Mouse (Mus musculus) CH12.LX (cell line): ENCODE data around the gene Golga7b. TPM values are rescaled to one million over a fixed set of nuclear protein-coding genes. Genes with fewer than 3 reads are reported as not detected.

Source experiments
- DNase-seq: peaks from one replicate; pipeline ENCODE4 v3.0.0-alpha.2; 2013; ENCODE audit errors: extremely low read depth
- H3K27ac ChIP-seq: 2 replicates; pipeline ENCODE4 v1.5.1; 2012; ENCODE audit warnings: low read depth, mild to moderate bottlenecking, control low read depth, moderate library complexity; ENCODE audit not compliant: insufficient read depth
- H3K27me3 ChIP-seq: replicated peaks from 2 replicates; pipeline ENCODE3; 2012; ENCODE audit warnings: inconsistent platforms
- H3K36me3 ChIP-seq, 2 experiments: replicated peaks in 1 of 2; 2 replicates each; pipeline versions ENCODE3 to v1.6.1; 2012; ENCODE audit warnings: inconsistent platforms in 1 of 2, low read length in 1 of 2, mild to moderate bottlenecking in 1 of 2, mixed read lengths in 1 of 2, moderate library complexity in 1 of 2; ENCODE audit not compliant: control insufficient read depth in 1 of 2, insufficient read depth in 1 of 2
- H3K4me1 ChIP-seq, 2 experiments: 2 replicates each; pipeline ENCODE4 v1.6.1; 2012; ENCODE audit warnings: inconsistent platforms in 1 of 2, moderate library complexity in 1 of 2; ENCODE audit not compliant: insufficient read depth in 2 of 2, control insufficient read depth in 1 of 2
- H3K4me2 ChIP-seq: 2 replicates; pipeline ENCODE4 v1.6.1; 2012; ENCODE audit warnings: low read depth, mild to moderate bottlenecking, control low read depth; ENCODE audit not compliant: poor library complexity, insufficient read depth, severe bottlenecking
- H3K4me3 ChIP-seq, 3 experiments: fragments of 150-350 bp in 1 of 3; sonication (generic) in 1 of 3; replicated peaks in 1 of 3; 2 replicates each; pipeline versions ENCODE3 to v1.5.1; 2011 to 2012; ENCODE audit warnings: low read depth in 2 of 3, low read length in 2 of 3, mild to moderate bottlenecking in 2 of 3, moderate library complexity in 2 of 3, control low read depth in 1 of 3, improper control_type of control experiment in 1 of 3, inconsistent platforms in 1 of 3, mixed read lengths in 1 of 3; ENCODE audit not compliant: poor library complexity in 1 of 3
- H3K79me2 ChIP-seq: replicated peaks from 2 replicates; pipeline ENCODE4 v1.6.1; 2012; ENCODE audit warnings: mild to moderate bottlenecking, moderate library complexity; ENCODE audit not compliant: control insufficient read depth, poor library complexity, insufficient read depth, severe bottlenecking; ENCODE audit errors: extremely low read depth
- H3K9ac ChIP-seq: 2 replicates; pipeline ENCODE4 v1.6.1; 2012; ENCODE audit warnings: low read depth, mild to moderate bottlenecking, control low read depth, moderate library complexity; ENCODE audit not compliant: insufficient read depth
- H3K9me3 ChIP-seq: replicated peaks from 2 replicates; pipeline ENCODE3; 2012; ENCODE audit warnings: low read length, inconsistent platforms, mixed read lengths
- CHD1 ChIP-seq: IDR thresholded peaks from 2 replicates; pipeline ENCODE4 v1.6.1; 2012; ENCODE audit warnings: low read depth, low read length, improper control_type of control experiment, inconsistent platforms
- CHD2 ChIP-seq: IDR thresholded peaks from 2 replicates; pipeline ENCODE4 v1.6.1; 2011; ENCODE audit warnings: low read length, improper control_type of control experiment
- E2F4 ChIP-seq: IDR thresholded peaks from 2 replicates; pipeline ENCODE4 v1.6.1; 2011; ENCODE audit warnings: low read depth, low read length, improper control_type of control experiment; ENCODE audit not compliant: insufficient replicate concordance
- EP300 ChIP-seq: IDR thresholded peaks from 2 replicates; pipeline ENCODE4 v1.6.1; 2011; ENCODE audit warnings: low read length, improper control_type of control experiment
- ETS1 ChIP-seq: conservative IDR thresholded peaks from 2 replicates; pipeline ENCODE4 v1.6.1; 2012; ENCODE audit warnings: low read depth, mild to moderate bottlenecking, inconsistent platforms, low read length, improper control_type of control experiment, moderate library complexity
- HCFC1 ChIP-seq: IDR thresholded peaks from 2 replicates; pipeline ENCODE4 v1.6.1; 2012; ENCODE audit warnings: low read depth, mild to moderate bottlenecking, inconsistent platforms, low read length, improper control_type of control experiment
- IRF4 ChIP-seq: IDR thresholded peaks from 2 replicates; pipeline ENCODE4 v1.6.1; 2014; ENCODE audit warnings: low read depth, mild to moderate bottlenecking, inconsistent platforms, low read length, improper control_type of control experiment
- JUN ChIP-seq: IDR thresholded peaks from 2 replicates; pipeline ENCODE4 v1.6.1; 2011; ENCODE audit warnings: low read depth, mild to moderate bottlenecking, low read length, improper control_type of control experiment, moderate library complexity; ENCODE audit not compliant: insufficient read depth
- JUND ChIP-seq: conservative IDR thresholded peaks from 2 replicates; pipeline ENCODE4 v1.6.1; 2011; ENCODE audit warnings: low read depth, low read length, improper control_type of control experiment
- MAFK ChIP-seq: IDR thresholded peaks from 2 replicates; pipeline ENCODE4 v1.6.1; 2011; ENCODE audit warnings: low read length, improper control_type of control experiment; ENCODE audit not compliant: insufficient replicate concordance
- MAX ChIP-seq: IDR thresholded peaks from 2 replicates; pipeline ENCODE4 v1.6.1; 2011; ENCODE audit warnings: low read length, improper control_type of control experiment
- MAZ ChIP-seq: IDR thresholded peaks from 2 replicates; pipeline ENCODE4 v1.6.1; 2012; ENCODE audit warnings: low read depth, mild to moderate bottlenecking, inconsistent platforms, low read length, improper control_type of control experiment, moderate library complexity
- MYC ChIP-seq: IDR thresholded peaks from 2 replicates; pipeline ENCODE4 v1.6.1; 2011; ENCODE audit warnings: low read depth, mild to moderate bottlenecking, improper control_type of control experiment, low read length
- NRF1 ChIP-seq: IDR thresholded peaks from 2 replicates; pipeline ENCODE4 v1.6.1; 2014; ENCODE audit warnings: low read depth, mild to moderate bottlenecking, inconsistent platforms, low read length, improper control_type of control experiment, moderate library complexity
- PAX5 ChIP-seq: IDR thresholded peaks from 2 replicates; pipeline ENCODE4 v1.6.1; 2012; ENCODE audit warnings: low read length, inconsistent platforms, mixed read lengths
- POLR2A ChIP-seq: IDR thresholded peaks from 2 replicates; pipeline ENCODE4 v1.6.1; 2011; ENCODE audit warnings: low read depth, mild to moderate bottlenecking, improper control_type of control experiment, low read length
- RCOR1 ChIP-seq: conservative IDR thresholded peaks from 2 replicates; pipeline ENCODE4 v1.6.1; 2012; ENCODE audit warnings: low read depth, mild to moderate bottlenecking, inconsistent platforms, low read length, improper control_type of control experiment
- SMC3 ChIP-seq: IDR thresholded peaks from 2 replicates; pipeline ENCODE4 v1.6.1; 2011; ENCODE audit warnings: low read depth, low read length, improper control_type of control experiment
- TBP ChIP-seq: conservative IDR thresholded peaks from 2 replicates; pipeline ENCODE4 v1.6.1; 2011; ENCODE audit warnings: low read depth, low read length, improper control_type of control experiment
- UBTF ChIP-seq: IDR thresholded peaks from 2 replicates; pipeline ENCODE4 v1.6.1; 2012; ENCODE audit warnings: low read depth, mild to moderate bottlenecking, inconsistent platforms, low read length, improper control_type of control experiment, moderate library complexity
- USF1 ChIP-seq: IDR thresholded peaks from 2 replicates; pipeline ENCODE4 v1.6.1; 2014; ENCODE audit warnings: low read depth, mild to moderate bottlenecking, inconsistent platforms, low read length, improper control_type of control experiment
- USF2 ChIP-seq: conservative IDR thresholded peaks from 2 replicates; pipeline ENCODE4 v1.6.1; 2011; ENCODE audit warnings: low read depth, low read length, improper control_type of control experiment
- dilution Hi-C: fragments of 300-500 bp; cut with MboI; formaldehyde crosslinking; loops from 2 replicates; pipeline ENCODE4 v1.14.3; 2020; ENCODE audit warnings: low sequenced_read_pairs; ENCODE audit not compliant: extremely low pct_unique_long_range_greater_than_20kb, extremely low pct_ligation_motif_present
- in situ Hi-C: fragments of 300-500 bp; cut with MboI; formaldehyde crosslinking; loops from 3 replicates; pipeline ENCODE4 v1.14.3; 2019; ENCODE audit warnings: low sequenced_read_pairs, low pct_ligation_motif_present, low pct_unique_long_range_greater_than_20kb, mixed read lengths
- polyA plus RNA-seq: library from polyadenylated mRNA; unstranded; fragments of >175 nt; gene quantifications from 2 replicates; pipeline ENCODE4 v1.2.1, GENCODE M21; 2012; ENCODE audit warnings: low read depth; ENCODE audit not compliant: insufficient read length
- total RNA-seq, 2 experiments: library from RNA; depleted of rRNA; stranded (reverse); fragments of 300-350 nt in 1 of 2; fragments of >200 nt in 1 of 2; gene quantifications; 2 replicates each; pipeline ENCODE4 v1.2.3; 2012 to 2014

The Golga7b gene
- total and polyA plus RNA-seq, 3 experiments, result 0.07 to 0.19 (median 0.08) TPM

GRCm38 (mm10) chr19:42305746-42306145, 58.4 kb downstream of the Golga7b start:
- Histone ChIP-seq H3K9ac (no peak overlapping the region), H3K36me3 (no peaks in the 10 kb centered on the region)
- TF ChIP-seq ETS1 (no peak), IRF4 (no peak), NRF1 (no peak), MAFK (no peak), E2F4 (no peak), JUND (no peak), CHD2 (no peak), JUN (no peak), MAX (no peak)
- TF ChIP-seq, all 38 proteins: peak for 0
- dilution Hi-C loops, result no loop called here
- H3K79me2 ChIP-seq, result no peaks in the 10 kb centered on the region
- no peak for DNase-seq
- H3K27me3 ChIP-seq, result peaks cover 76% of the 10 kb centered on the region
- no peaks in the 10 kb centered on the region for H3K9me3 ChIP-seq
- in situ Hi-C loops, result no loop called here
- H3K4me2 ChIP-seq, result no peak overlapping the region
- H3K4me3 ChIP-seq, result no peak overlapping the region
- peaks cover 0 to 13% of the 10 kb centered on the region in 2 experiments; a peak in 2 of 4 replicates for H3K4me1 ChIP-seq
- H3K27ac ChIP-seq, result no peak overlapping the region

GRCm38 (mm10) chr19:42306202-42306601, 58.8 kb downstream of the Golga7b start:
- H3K4me1 ChIP-seq, result peaks cover 0 to 13% of the 10 kb centered on the region in 2 experiments; a peak in 2 of 4 replicates

More at GRCm38 (mm10) chr19:42306202-42306601, 58.8 kb downstream of the Golga7b start:
- no peaks in the 10 kb centered on the region for H3K79me2 ChIP-seq
- H3K9me3 ChIP-seq, result no peaks in the 10 kb centered on the region
- peak; percentile 39 for DNase-seq
- H3K4me3 ChIP-seq, result no peak overlapping the region
- H3K4me2 ChIP-seq, result no peak overlapping the region
- H3K27ac ChIP-seq, result no peak overlapping the region
- in situ Hi-C loops (no loop called here), dilution Hi-C loops (no loop called here)
- no peak overlapping the region for H3K9ac ChIP-seq
- TF ChIP-seq POLR2A, result no peak
- TF ChIP-seq USF1, result no peak
- TF ChIP-seq CHD1, result no peak
- no peak for TF ChIP-seq MAX
- TF ChIP-seq TBP, result no peak
- no peak for TF ChIP-seq UBTF
- TF ChIP-seq ETS1, result no peak
- TF ChIP-seq EP300, result no peak
- no peak for TF ChIP-seq MYC
- TF ChIP-seq SMC3, result no peak
- no peak for TF ChIP-seq RCOR1
- TF ChIP-seq PAX5, result no peak
- no peak for TF ChIP-seq HCFC1
- no peak for TF ChIP-seq USF2
- no peak for TF ChIP-seq CHD2
- TF ChIP-seq MAZ, result no peak
- no peaks in the 10 kb centered on the region for H3K36me3 ChIP-seq
- H3K27me3 ChIP-seq, result peaks cover 76% of the 10 kb centered on the region
